Mouse (Mus musculus) midbrain, embryonic 13.5 days (tissue): Measurements from ENCODE around the gene Bcap29. TPM values are rescaled to one million over a fixed set of nuclear protein-coding genes. Genes with fewer than 3 reads are reported as not detected.
"Not testable (repeated sequence)": the region's sequence is repeated elsewhere in the genome, so short reads cannot be mapped to it uniquely, and the experiment has no call there.

ENCODE experiments used
- ATAC-seq: fragments of 200-750 bp; cut with Nextera tagmentation; 2 replicates; pipeline ENCODE4 v1.8.0; 2017; ENCODE audit warnings: mild to moderate bottlenecking, moderate TSS enrichment, moderate library complexity
- H3K27ac ChIP-seq: fragments of 300-500 bp; sonication (generic); 2 replicates; pipeline ENCODE4 v1.5.1; 2015; ENCODE audit warnings: inconsistent platforms, mild to moderate bottlenecking, moderate library complexity
- H3K27me3 ChIP-seq: fragments of 300-500 bp; sonication (generic); 2 replicates; pipeline ENCODE4 v1.6.1; 2015; ENCODE audit warnings: mild to moderate bottlenecking, inconsistent platforms
- H3K36me3 ChIP-seq: fragments of 300-500 bp; sonication (generic); 2 replicates; pipeline ENCODE4 v1.6.1; 2015; ENCODE audit warnings: mild to moderate bottlenecking, inconsistent platforms
- H3K4me1 ChIP-seq: fragments of 300-500 bp; sonication (generic); replicated peaks from 2 replicates; pipeline ENCODE4 v1.6.1; 2015; ENCODE audit warnings: inconsistent platforms
- H3K4me2 ChIP-seq: fragments of 300-500 bp; sonication (generic); replicated peaks from 2 replicates; pipeline ENCODE4 v1.6.1; 2015; ENCODE audit warnings: moderate library complexity, mild to moderate bottlenecking, inconsistent platforms
- H3K4me3 ChIP-seq: fragments of 300-500 bp; sonication (generic); replicated peaks from 2 replicates; pipeline ENCODE4 v1.5.1; 2015; ENCODE audit warnings: mild to moderate bottlenecking, inconsistent platforms
- H3K9ac ChIP-seq: fragments of 300-500 bp; sonication (generic); replicated peaks from 2 replicates; pipeline ENCODE4 v1.6.1; 2015; ENCODE audit warnings: mild to moderate bottlenecking, inconsistent platforms
- H3K9me3 ChIP-seq: fragments of 300-500 bp; sonication (generic); 2 replicates; pipeline ENCODE4 v1.6.1; 2016; ENCODE audit warnings: mild to moderate bottlenecking, inconsistent platforms
- WGBS: fragments of 180-500 bp; shearing (Covaris S2); methylation state at CpG from one replicate; pipeline ENCODE4 v1.1.7; 2015; 5-methylcytosine and 5-hydroxymethylcytosine counted together
- polyA plus RNA-seq: library from polyadenylated mRNA; unstranded; fragments of >200 nt; fragmentation: Nextera tagmentation; extraction: Ambion mirVana; gene quantifications from 2 replicates; pipeline ENCODE4 v1.2.1, GENCODE M21; 2015

Bcap29 gene
- 24.5 and 26.2 TPM in 2 replicates for polyA plus RNA-seq

DNA sequence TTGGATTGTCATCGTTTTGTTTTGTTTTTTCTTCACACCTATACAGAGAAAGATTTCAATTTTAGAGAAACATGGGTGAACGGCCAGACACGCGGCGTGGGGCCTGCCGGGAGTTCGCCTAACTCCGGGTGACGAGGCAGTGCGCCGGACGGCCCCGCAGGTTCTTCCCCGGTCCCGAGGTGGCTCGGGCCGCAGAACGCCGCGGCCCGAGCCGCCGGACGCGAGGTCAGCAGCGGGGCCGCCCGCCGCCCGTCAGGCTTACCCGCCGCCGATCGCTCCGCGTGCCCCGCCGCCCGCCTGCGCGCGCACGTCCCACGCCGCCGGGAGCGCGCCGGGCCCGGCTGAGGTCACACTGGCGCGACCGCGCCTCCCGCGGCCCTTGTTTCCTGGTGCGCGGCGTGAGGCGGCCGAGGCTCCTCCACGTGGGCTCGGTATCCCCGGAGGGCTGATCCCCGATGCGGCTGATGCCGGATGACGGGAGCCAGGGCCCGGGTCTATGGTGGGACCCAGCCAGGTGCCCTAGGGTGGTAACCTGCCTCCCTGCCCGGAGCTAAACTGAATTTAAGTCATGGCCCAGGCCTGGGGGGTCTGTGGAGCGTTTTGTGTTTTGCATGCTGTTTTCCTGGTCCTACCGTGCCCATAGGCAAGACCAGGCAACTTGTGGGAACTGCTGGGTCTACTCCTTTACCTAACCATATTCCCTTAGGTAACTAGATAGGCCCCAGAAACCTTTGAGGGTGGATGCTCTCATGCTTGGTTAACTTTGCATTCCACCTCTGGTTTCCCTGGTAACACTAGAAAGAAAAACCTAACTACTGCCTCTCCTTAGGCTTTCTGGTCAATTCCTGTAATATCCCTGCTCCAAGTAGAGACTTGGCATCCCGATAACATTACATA, at the start of gene Bcap29:
TSS of gene Bcap29 (minus strand) at position 316 of the 897 bp plus-strand sequence.
- WGBS = 2% methylated on average over 49 of the region's 73 CpGs

DNA sequence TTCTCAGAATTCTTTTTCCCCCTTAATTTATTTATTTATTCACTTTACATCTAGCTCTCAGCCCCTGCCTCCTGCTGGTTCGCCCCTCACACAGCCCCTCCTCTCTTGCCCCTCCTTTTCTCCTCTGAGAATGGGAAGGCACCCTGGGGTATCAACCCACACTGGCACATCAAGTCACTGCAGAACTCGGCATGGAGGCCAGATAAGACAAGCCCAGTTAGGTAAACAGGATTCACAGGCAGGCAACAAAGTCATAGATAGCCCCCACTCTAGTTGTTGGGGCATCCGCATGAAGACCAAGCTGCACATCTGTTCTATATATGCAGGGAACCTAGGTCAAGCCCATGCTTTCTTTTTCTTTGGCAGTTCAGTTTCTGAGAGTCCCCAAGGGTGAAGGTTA, 32.7 kb upstream of the Bcap29 start:
- ATAC-seq = no peak
- peaks cover 42% of the 10 kb centered on the region for H3K36me3 ChIP-seq
- 60% methylated on average over 3 of the region's 3 CpGs for WGBS

More for the DNA sequence above, at the start of gene Bcap29:
- ATAC-seq = peak; percentile 90
- Histone ChIP-seq H3K27ac (peak within 1 kb of the TSS; percentile 39), H3K36me3 (0 out of 2 replicates have a peak, but pooled peaks cover 3% of the 10 kb centered on the region), H3K27me3 (no peaks in the 10 kb centered on the region), H3K4me3 (peak within 1 kb of the TSS; percentile 57), H3K4me1 (peaks cover 4% of the 10 kb centered on the region), H3K4me2 (peak within 1 kb of the TSS; percentile 72), H3K9me3 (no peaks in the 10 kb centered on the region), H3K9ac (peak within 1 kb of the TSS; percentile 82)

GRCm38 (mm10) chr12:31665999-31666398, 31.5 kb upstream of the Bcap29 start:
- Histone ChIP-seq H3K27me3 (no peaks in the 10 kb centered on the region), H3K9ac (no peak overlapping the region), H3K4me3 (no peak overlapping the region), H3K36me3 (peaks cover 38% of the 10 kb centered on the region), H3K4me2 (no peak overlapping the region), H3K27ac (no peak overlapping the region), H3K9me3 (no peaks in the 10 kb centered on the region), H3K4me1 (no peaks in the 10 kb centered on the region)
- WGBS = 77% methylated on average over 6 of the region's 6 CpGs
- ATAC-seq = no peak

More for the DNA sequence above, 32.7 kb upstream of the Bcap29 start:
- Histone ChIP-seq H3K9ac (no peak overlapping the region), H3K9me3 (no peaks in the 10 kb centered on the region), H3K4me1 (no peaks in the 10 kb centered on the region), H3K27me3 (no peaks in the 10 kb centered on the region), H3K27ac (no peak overlapping the region), H3K4me3 (no peak overlapping the region), H3K4me2 (no peak overlapping the region)

GRCm38 (mm10) chr12:31656841-31657240, 22.4 kb upstream of the Bcap29 start:
- 94% methylated on average over 2 of the region's 2 CpGs for WGBS

GRCm38 (mm10) chr12:31654965-31655477, 20.6 kb upstream of the Bcap29 start:
- under 1% methylated on average over 29 of the region's 29 CpGs for WGBS
- H3K27ac ChIP-seq = peak overlapping the region; percentile 69; the same call in 1 of the 2 replicates
- H3K36me3 ChIP-seq = no peaks in the 10 kb centered on the region
- peak overlapping the region; percentile 76 for H3K4me2 ChIP-seq
- no peaks in the 10 kb centered on the region for H3K9me3 ChIP-seq
- peak; percentile 82 for ATAC-seq
- no peaks in the 10 kb centered on the region for H3K27me3 ChIP-seq
- H3K4me3 ChIP-seq = peak overlapping the region; percentile 82
- H3K9ac ChIP-seq = peak overlapping the region; percentile 71
- peaks cover 11% of the 10 kb centered on the region for H3K4me1 ChIP-seq

More at GRCm38 (mm10) chr12:31656841-31657240, 22.4 kb upstream of the Bcap29 start:
- Histone ChIP-seq H3K27ac (no peak overlapping the region), H3K27me3 (no peaks in the 10 kb centered on the region), H3K9me3 (no peaks in the 10 kb centered on the region), H3K4me3 (no peak overlapping the region), H3K4me2 (no peak overlapping the region), H3K4me1 (peaks cover 11% of the 10 kb centered on the region), H3K36me3 (no peaks in the 10 kb centered on the region), H3K9ac (no peak overlapping the region)
- no peak for ATAC-seq

GRCm38 (mm10) chr12:31654197-31654964, 19.9 kb upstream of the Bcap29 start, which contains the start of the genes Dus4l and Cog5:
Dus4l (minus strand) TSS chr12:31654826.
Cog5 (plus strand) TSS chr12:31654869.
- H3K9ac ChIP-seq = peak within 1 kb of the TSS; percentile 71
- H3K9me3 ChIP-seq = no peaks in the 10 kb centered on the region
- H3K27ac ChIP-seq = peak within 1 kb of the TSS; percentile 69
- peaks cover 11% of the 10 kb centered on the region for H3K4me1 ChIP-seq
- under 1% methylated on average over 47 of the region's 47 CpGs for WGBS
- peak within 1 kb of the TSS; percentile 82 for H3K4me3 ChIP-seq
- H3K27me3 ChIP-seq = no peaks in the 10 kb centered on the region
- no peaks in the 10 kb centered on the region for H3K36me3 ChIP-seq
- H3K4me2 ChIP-seq = peak within 1 kb of the TSS; percentile 76
- peak; percentile 98 for ATAC-seq

- ATAC-seq = no peak
- H3K4me3 ChIP-seq = no peak overlapping the region
Measured at GRCm38 (mm10) chr12:31653611-31654010, 19.2 kb upstream of the Bcap29 start.

GRCm38 (mm10) chr12:31635240-31635607, 766 bp upstream of the Bcap29 start:
- Histone ChIP-seq H3K4me3 (no peak overlapping the region), H3K9me3 (no peaks in the 10 kb centered on the region), H3K4me1 (peaks cover 4% of the 10 kb centered on the region), H3K9ac (no peak overlapping the region), H3K4me2 (peak overlapping the region; percentile 72), H3K27ac (no peak overlapping the region), H3K36me3 (no peaks in the 10 kb centered on the region), H3K27me3 (no peaks in the 10 kb centered on the region)
- whole genome bisulfite sequencing = 83% methylated on average over 3 of the region's 3 CpGs
- no peak; the same call in 1 of the 2 replicates for ATAC-seq

More at GRCm38 (mm10) chr12:31653611-31654010, 19.2 kb upstream of the Bcap29 start:
- H3K27ac ChIP-seq = no peak overlapping the region
- no peaks in the 10 kb centered on the region for H3K36me3 ChIP-seq
- WGBS = 78% methylated on average over 5 of the region's 5 CpGs
- no peak overlapping the region for H3K9ac ChIP-seq
- H3K9me3 ChIP-seq = no peaks in the 10 kb centered on the region
- H3K4me2 ChIP-seq = no peak overlapping the region
- H3K4me1 ChIP-seq = peaks cover 11% of the 10 kb centered on the region
- no peaks in the 10 kb centered on the region for H3K27me3 ChIP-seq

DNA sequence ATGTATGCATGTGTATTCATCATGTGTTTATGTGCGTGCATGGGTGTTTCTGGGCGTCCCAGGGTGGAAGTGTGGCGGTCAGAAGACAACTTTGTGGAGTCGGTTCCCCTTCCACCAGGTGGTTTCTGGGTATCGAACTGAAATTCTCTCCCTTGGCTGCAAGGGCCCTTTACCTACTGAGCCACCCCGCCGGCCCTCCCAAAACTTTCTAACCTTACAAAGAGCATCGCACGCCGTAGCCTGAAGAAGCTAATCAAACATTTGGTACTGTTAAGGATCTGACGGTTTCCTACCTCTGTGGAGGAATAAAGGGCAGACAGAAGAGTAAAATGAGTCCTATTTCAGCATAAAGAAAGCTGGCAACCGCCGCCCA, 502 bp downstream of the Bcap29 start:
- Histone ChIP-seq H3K4me3 (peak overlapping the region; percentile 57), H3K4me1 (peaks cover 4% of the 10 kb centered on the region), H3K9me3 (no peaks in the 10 kb centered on the region), H3K36me3 (0 out of 2 replicates have a peak, but pooled peaks cover 3% of the 10 kb centered on the region), H3K27me3 (no peaks in the 10 kb centered on the region), H3K4me2 (peak overlapping the region; percentile 72), H3K9ac (peak overlapping the region; percentile 82), H3K27ac (no peak overlapping the region)
- peak; percentile 57 for ATAC-seq
- WGBS = 7% methylated on average over 13 of the region's 13 CpGs

DNA sequence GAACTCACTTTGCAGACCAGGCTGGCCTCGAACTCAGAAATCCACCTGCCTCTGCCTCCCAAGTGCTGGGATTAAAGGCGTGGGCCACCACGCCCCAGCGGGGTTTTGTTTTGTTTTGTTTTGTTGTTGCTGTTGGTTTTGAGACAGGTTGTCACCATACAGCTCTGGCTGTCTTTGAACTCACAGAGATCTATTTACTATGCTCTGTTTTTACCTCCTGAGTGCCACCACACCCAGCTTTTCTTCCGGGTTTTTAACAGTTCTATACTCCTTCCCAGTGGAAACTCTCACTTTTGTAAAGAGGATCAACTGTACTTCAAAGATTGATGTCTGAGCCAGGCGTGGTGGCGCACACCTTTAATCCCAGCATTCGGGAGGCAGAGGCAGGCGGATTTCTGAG, 6.1 kb downstream of the Bcap29 start:
- ATAC-seq, H3K27ac ChIP-seq, H3K36me3 ChIP-seq, H3K4me2 ChIP-seq, H3K27me3 ChIP-seq, H3K4me1 ChIP-seq, H3K4me3 ChIP-seq, H3K9ac ChIP-seq, H3K9me3 ChIP-seq: not testable (repeated sequence)
- WGBS = 93% methylated on average over 9 of the region's 9 CpGs

DNA sequence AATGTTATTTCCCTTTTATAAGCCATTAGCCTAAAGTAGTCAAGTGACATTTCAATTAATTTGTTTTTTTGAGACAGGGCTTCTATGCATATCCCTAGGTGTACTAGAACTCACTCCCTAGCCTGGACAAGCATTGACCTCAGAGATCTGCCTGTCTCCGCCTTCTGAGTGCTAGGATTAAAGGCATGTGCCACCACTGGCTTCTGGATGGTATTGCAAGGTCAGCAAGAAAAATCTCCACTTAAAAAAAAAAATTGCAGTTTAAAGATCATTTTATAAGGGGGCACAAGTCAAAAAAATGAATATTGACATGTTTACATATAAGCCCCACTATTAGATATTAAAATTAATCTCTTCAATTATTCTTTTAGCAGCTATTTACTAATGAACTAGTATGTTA, 9.4 kb downstream of the Bcap29 start:
- peaks cover 9% of the 10 kb centered on the region; the same call in 1 of the 2 replicates for H3K36me3 ChIP-seq
- H3K9ac ChIP-seq = no peak overlapping the region
- no peak for ATAC-seq
- 98% methylated on average over 1 of the region's 1 CpGs for WGBS
- H3K27ac ChIP-seq = no peak overlapping the region
- H3K4me3 ChIP-seq = no peak overlapping the region
- H3K27me3 ChIP-seq = no peaks in the 10 kb centered on the region
- 0 out of 2 replicates have a peak, but pooled peaks cover 2% of the 10 kb centered on the region for H3K4me1 ChIP-seq
- no peak overlapping the region for H3K4me2 ChIP-seq
- no peaks in the 10 kb centered on the region for H3K9me3 ChIP-seq
